Mouse (Mus musculus) G1E (cell line): ENCODE results near the gene Krt80.

Experiments
- CTCF ChIP-seq: IDR thresholded peaks from 2 replicates; pipeline ENCODE4 v1.5.1; 2012; ENCODE audit warnings: low read depth, low read length, inconsistent platforms, mixed read lengths
- GATA1 ChIP-seq: IDR thresholded peaks from 2 replicates; pipeline ENCODE4 v1.6.1; 2012; ENCODE audit warnings: borderline replicate concordance, low read length, inconsistent platforms, mixed read lengths

DNA sequence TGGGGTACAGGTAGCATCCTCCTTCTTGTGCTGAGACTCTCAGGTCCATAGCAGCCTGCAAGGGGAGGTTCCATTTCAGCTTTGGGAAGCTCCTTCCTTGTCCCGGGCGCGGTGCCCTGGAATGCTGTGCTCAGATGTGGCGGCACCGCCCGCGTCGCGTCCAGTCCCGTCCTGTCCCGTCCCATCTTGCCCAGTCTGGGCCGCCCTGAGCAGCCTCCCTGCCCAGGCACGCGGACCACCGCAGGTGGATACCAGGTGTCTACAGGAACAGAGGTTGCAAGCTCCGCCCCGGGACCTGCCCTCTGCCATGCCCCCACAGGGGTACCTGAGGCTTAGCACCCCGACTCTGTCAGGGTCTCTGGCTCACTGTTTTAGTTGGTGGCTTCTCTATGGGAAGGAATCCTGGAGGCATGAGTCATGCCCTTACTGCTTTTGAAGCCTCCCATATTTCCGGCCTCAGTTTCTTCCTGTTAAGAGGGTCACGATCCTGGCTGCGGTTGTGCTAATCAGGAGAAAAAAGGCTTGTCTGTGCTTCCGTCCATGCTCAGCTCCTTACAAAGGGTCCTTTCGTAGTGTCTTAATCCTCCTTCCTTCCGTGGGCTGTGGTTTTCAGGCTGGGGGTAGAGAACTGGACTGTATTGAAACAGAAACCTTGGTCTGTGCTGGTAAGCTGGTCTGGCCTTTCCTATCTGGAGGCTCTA is 33.3 kb downstream of the Krt80 start:
- TF ChIP-seq CTCF (no peak), GATA1 (no peak)
